Mouse (Mus musculus): ENCODE data around the gene BC035044.
"Not testable (repeated sequence)": the region's sequence is repeated elsewhere in the genome, so short reads cannot be mapped to it uniquely, and the experiment has no call there.

The BC035044 gene

GRCm38 (mm10) chr6:128890948-128891355, at the start of gene BC035044:
TSS of gene BC035044 (minus strand) at chr6:128891126.
- no peak for DNase-seq

- not testable (repeated sequence) for DNase-seq
Measured at GRCm38 (mm10) chr6:128935889-128936665, 45.2 kb upstream of the BC035044 start.

- not testable (repeated sequence) for DNase-seq
Measured at GRCm38 (mm10) chr6:128934081-128934480, 43.2 kb upstream of the BC035044 start, which contains the start of gene Clec2g. TSS of gene Clec2g (plus strand) at chr6:128934381.

GRCm38 (mm10) chr6:128933050-128933449, 42.1 kb upstream of the BC035044 start:
- DNase-seq: no peak

GRCm38 (mm10) chr6:128917322-128917721, 26.4 kb upstream of the BC035044 start:
- no peak for DNase-seq

- no peak for DNase-seq
Measured at GRCm38 (mm10) chr6:128913598-128914254, 22.8 kb upstream of the BC035044 start.

GRCm38 (mm10) chr6:128900796-128901552, 10.0 kb upstream of the BC035044 start:
- DNase-seq: not testable (repeated sequence)

GRCm38 (mm10) chr6:128900044-128900443, 9.1 kb upstream of the BC035044 start:
- DNase-seq: no peak

- DNase-seq: no peak
Measured at GRCm38 (mm10) chr6:128895404-128896001, 4.6 kb upstream of the BC035044 start.

- DNase-seq: no peak
Measured at GRCm38 (mm10) chr6:128888834-128889233, 2.1 kb downstream of the BC035044 start.

- DNase-seq: not testable (repeated sequence)
Measured at GRCm38 (mm10) chr6:128887091-128887790, 3.7 kb downstream of the BC035044 start, which contains the start of gene Clec2i. TSS of gene Clec2i (plus strand) at chr6:128887588.

- no peak for DNase-seq
Measured at GRCm38 (mm10) chr6:128871910-128872610, 18.9 kb downstream of the BC035044 start.

GRCm38 (mm10) chr6:128868861-128869260, 22.1 kb downstream of the BC035044 start:
- no peak for DNase-seq

GRCm38 (mm10) chr6:128857976-128858375, 33.0 kb downstream of the BC035044 start:
- DNase-seq: no peak

- DNase-seq: peak; percentile 94
Measured at GRCm38 (mm10) chr6:128856250-128856649, 34.7 kb downstream of the BC035044 start.

GRCm38 (mm10) chr6:128855477-128855876, 35.4 kb downstream of the BC035044 start:
- no peak for DNase-seq

- no peak for DNase-seq
Measured at GRCm38 (mm10) chr6:128854895-128855294, 36.0 kb downstream of the BC035044 start.

- DNase-seq: peak; percentile 84
Measured at GRCm38 (mm10) chr6:128854024-128854820, 36.7 kb downstream of the BC035044 start.

GRCm38 (mm10) chr6:128852766-128853165, 38.2 kb downstream of the BC035044 start:
- no peak for DNase-seq

GRCm38 (mm10) chr6:128851151-128851550, 39.8 kb downstream of the BC035044 start:
- no peak for DNase-seq

- DNase-seq: no peak
Measured at GRCm38 (mm10) chr6:128850671-128851070, 40.3 kb downstream of the BC035044 start.
